Mouse (Mus musculus): Measurements from ENCODE around the gene Vwa5b1. TPM values are rescaled to one million over a fixed set of nuclear protein-coding genes. Genes with fewer than 3 reads are reported as not detected.
A peak's percentile ranks its signal among the peaks of the same experiment; 100 is the strongest.

Gene Vwa5b1
- not detected in 2 replicates for polyA plus RNA-seq (2015; fragmentation: Nextera tagmentation; extraction: Ambion mirVana)

DNA sequence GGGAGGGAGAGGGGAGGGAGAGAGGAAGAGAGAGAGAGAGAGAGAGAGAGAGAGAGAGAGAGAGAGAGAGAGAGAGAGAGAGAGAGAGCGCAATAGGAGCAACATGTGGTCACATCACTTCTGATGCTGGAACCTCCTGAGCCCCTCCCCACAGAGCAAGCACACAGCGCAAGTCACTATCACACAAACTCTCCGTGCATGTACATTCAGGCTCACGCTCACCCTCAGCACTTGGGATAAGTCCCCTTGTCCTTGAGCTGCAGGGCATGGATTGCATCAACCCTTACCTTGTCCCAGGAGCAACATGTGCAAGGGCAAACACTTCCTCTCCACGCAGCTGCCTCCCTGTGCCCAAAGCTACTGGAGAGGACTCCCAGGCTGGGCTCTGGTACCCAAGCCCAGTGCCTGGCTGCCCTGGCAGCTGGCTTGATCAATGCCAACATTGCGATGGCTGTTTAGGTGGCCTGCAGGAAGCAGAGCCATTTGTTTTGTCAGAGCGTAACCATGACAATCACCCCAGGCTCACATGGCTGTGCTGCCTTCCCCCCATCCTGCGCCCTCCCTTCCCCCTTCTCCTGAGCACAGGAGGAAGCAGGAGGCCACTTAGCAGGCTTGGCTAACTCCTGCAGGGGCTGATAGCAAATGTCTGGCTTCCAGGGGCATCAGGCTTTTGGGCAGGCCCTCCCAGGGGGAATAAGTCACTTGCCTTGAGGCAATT, at the start of gene Vwa5b1:
TSS of gene Vwa5b1 (minus strand) at position 457 of the 718 bp plus-strand sequence.
- no peak for DNase-seq (ENCODE audit: low spot score)

- DNase-seq (ENCODE audit: low spot score), result no peak
Observed at GRCm38 (mm10) chr4:138682760-138683159, 47.1 kb upstream of the Vwa5b1 start.

GRCm38 (mm10) chr4:138680124-138680523, 44.4 kb upstream of the Vwa5b1 start:
- DNase-seq (ENCODE audit: low spot score), result no peak

GRCm38 (mm10) chr4:138677579-138677978, 41.9 kb upstream of the Vwa5b1 start:
- DNase-seq (ENCODE audit: low spot score), result no peak

DNA sequence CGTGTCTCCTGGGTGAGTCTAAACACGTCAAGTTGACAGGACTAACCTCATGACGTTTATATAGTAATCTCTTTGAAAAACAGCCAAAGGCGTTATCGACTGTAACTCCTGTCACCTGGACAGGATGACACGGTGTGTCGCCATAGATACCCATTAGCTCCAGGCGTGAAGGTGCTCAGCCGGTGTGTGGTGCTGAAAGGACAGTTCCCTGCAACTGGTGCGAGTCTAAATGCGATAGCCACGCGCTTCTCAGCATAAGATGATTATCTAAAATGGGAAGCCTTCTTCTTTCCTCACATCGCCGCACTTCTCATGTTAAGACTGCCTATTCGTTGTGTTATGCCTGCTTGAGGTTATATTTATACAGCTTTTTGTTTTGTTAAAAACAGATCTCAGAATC, 40.8 kb upstream of the Vwa5b1 start:
- no peak for DNase-seq (ENCODE audit: low spot score)

DNA sequence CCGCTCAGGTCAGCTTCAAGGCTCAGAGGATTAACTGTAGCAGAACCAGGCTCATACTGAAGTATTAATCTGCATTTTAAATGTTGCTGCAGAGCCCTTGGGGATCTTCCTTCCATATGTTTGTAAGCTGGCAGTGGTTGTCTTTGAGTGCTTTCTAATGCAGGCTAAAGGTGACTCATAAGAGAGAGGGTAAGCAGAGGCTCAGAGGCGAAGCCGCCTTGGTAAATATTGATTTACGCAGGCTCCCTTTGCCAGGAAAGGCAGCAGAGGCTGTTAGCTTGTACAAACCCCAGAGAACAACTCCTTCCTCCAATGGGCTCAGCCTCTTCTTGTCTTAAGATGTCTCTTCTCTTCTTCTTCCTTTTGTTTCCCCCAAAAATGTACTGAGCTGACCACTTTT, 36.5 kb upstream of the Vwa5b1 start:
- DNase-seq (ENCODE audit: low spot score), result no peak

GRCm38 (mm10) chr4:138670093-138670889, 34.6 kb upstream of the Vwa5b1 start:
- no peak for DNase-seq (ENCODE audit: low spot score)

DNA sequence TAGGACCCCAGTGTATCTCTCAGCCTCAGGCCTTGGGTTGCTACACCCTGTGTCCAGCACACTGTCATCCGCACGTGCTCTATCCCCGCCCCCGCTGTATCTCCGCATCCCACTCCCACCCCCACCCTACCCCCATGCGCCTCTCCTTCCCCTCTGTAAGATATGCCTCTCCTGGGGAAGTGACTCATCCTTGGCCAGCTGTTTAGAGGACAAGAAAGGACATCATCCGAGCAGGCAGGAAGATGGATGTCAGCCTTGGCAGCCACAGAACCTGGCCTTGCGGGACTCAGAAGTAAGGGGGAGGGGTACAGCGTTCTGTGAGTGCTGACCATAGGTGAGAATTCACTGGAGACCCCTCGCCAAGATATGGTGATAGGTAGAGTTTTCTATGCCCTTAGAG, 30.8 kb upstream of the Vwa5b1 start:
- DNase-seq (ENCODE audit: low spot score), result no peak

DNA sequence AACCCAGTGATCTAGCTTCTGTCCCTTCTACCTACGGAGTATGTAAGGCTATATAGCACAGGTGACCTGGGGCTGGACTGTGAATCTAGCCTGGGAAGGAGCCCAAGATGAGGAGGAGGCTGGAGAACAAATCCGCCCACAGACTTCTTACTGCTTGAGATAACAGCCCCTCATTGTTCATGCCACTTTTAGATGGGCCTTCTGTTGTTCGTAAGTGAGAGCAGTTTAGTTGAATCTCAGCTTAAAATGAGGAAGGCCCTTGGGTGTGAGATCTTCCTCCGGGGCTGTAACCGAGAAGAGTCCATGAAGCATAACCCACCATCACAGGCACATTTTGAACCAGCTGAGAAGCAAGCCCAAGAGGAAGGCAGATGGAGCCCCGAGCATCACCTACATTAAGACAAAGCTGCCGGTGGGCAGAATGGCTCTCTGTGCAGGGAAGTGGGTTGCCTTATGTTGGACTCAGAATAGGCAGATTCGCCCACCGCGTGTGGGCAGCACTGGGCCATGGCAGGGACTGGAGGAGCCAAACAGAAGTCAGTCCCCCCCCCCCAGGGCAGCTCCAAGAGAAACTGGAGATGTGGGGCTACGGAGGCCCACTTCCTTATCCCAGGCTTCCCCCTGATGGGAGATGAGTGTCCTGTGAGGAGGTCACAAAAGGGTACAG, 24.4 kb upstream of the Vwa5b1 start:
- DNase-seq (ENCODE audit: low spot score), result no peak

GRCm38 (mm10) chr4:138653056-138653455, 17.4 kb upstream of the Vwa5b1 start:
- DNase-seq (ENCODE audit: low spot score), result no peak

- DNase-seq (ENCODE audit: low spot score), result no peak
Observed at GRCm38 (mm10) chr4:138651881-138652280, 16.2 kb upstream of the Vwa5b1 start.

- no peak for DNase-seq (ENCODE audit: low spot score)
Observed at GRCm38 (mm10) chr4:138648096-138648635, 12.5 kb upstream of the Vwa5b1 start.

- DNase-seq (ENCODE audit: low spot score), result no peak
Observed at GRCm38 (mm10) chr4:138642272-138642671, 6.6 kb upstream of the Vwa5b1 start.

DNA sequence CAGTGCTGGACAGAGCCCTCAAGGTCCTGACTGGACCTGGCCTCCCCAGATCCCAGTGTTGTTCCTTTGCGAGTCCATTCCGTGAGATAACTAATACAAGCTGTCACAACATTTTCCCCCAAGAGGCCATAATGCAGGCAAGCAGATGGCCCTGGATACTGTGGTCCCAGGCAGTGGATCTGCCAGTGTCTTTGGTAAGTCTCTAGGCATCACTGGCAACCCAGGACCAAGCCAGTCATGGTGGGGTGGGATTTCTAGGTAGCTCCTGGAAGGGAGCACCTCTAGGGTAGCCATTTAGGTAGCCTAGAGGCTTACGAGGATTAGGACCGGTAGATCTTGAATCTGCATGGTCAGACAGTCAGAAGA, 445 bp upstream of the Vwa5b1 start:
- DNase-seq (ENCODE audit: low spot score), result no peak

DNA sequence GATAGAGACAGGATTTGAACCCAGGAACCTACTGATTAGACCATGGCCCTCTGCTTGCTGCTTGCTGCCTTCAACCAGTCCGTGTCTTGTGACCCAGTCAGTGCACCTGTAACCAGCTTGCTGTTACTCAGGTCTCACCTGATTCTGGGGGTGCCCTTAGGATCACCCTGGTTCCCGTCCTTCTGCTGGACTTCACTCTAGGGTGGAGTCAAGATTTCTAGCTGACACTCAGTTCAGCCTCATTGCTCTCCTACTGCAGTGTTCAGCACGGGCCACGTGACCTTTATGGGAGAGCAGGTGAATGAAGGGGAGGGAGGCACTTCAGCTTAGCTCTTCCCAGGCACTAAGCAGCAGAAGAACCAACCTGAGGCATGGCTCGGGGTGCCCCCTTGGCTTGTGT, 7.4 kb downstream of the Vwa5b1 start:
- no peak for DNase-seq (ENCODE audit: low spot score)

GRCm38 (mm10) chr4:138614454-138614853, 21.2 kb downstream of the Vwa5b1 start:
- no peak for DNase-seq (ENCODE audit: low spot score)

DNA sequence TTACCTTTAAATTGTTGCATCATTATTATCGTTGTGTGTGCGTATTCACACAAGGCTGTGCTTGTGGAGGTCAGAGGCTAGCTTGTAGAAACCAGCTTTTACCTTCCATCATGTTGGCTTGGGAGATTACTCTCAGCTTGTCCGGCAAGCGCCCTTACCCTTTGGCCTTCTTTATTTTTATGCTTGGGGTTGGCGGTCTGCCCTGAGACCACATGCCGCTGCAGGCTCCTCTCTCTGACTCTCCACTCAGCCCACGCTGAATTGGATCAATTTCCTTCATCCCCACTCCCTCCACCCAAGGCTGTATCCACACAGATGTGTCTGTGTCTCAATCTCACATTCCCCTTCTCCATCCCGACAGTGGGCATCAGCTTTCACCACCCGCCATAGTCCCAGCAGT, 33.8 kb downstream of the Vwa5b1 start:
- DNase-seq (ENCODE audit: low spot score), result no peak

DNA sequence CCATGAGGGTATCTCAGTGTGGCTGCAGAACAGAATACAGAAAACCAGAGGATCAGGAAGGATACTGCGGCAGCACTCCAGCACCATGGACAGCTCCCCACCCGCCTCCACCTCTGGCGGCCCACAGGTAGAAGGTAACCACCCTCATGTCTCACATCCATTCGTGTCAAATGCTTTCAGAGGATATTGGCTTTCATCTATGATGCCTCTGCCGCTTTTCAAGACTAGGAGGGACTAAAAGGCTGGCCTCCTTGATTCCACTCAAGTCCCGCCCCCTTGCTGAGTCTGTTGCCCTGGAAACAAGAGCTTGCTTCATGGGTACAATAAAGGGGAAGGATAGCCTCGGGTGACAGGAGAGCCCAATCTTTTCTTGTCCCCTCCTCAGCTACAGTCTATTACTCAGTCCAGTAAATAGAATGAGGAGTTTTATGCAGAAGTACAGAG, 37.8 kb downstream of the Vwa5b1 start:
- peak; percentile 13 for DNase-seq (ENCODE audit: low spot score)

GRCm38 (mm10) chr4:138596391-138597130, 39.1 kb downstream of the Vwa5b1 start:
- DNase-seq (ENCODE audit: low spot score), result no peak

GRCm38 (mm10) chr4:138584946-138585345, 50.7 kb downstream of the Vwa5b1 start:
- no peak for DNase-seq (ENCODE audit: low spot score)

GRCm38 (mm10) chr4:138582446-138582845, 53.2 kb downstream of the Vwa5b1 start:
- no peak for DNase-seq (ENCODE audit: low spot score)
